Mouse (Mus musculus) common myeloid progenitor, adult 5-6 weeks (primary cell): ENCODE measurements around the gene Tyw5. TPM values are rescaled to one million over a fixed set of nuclear protein-coding genes. Genes with fewer than 3 reads are reported as not detected.
A peak's percentile ranks its signal among the peaks of the same experiment; 100 is the strongest.

Source experiments
- ATAC-seq: replicated peaks from 2 replicates; pipeline ENCODE4 v1.8.0; 2016; ENCODE audit warnings: low read depth, mild to moderate bottlenecking, moderate TSS enrichment, inconsistent platforms; ENCODE audit not compliant: poor library complexity, severe bottlenecking
- total RNA-seq: library from RNA; stranded (forward); fragments of 200-1000, 187-1606 nt; gene quantifications from 2 replicates; pipeline ENCODE4 v1.2.3, GENCODE M21; 2017

Tyw5 gene
- 14.6 and 22.1 TPM in 2 replicates for total RNA-seq

GRCm38 (mm10) chr1:57406187-57407151 is at the start of gene Tyw5, which contains the start of gene Maip1:
TSS of gene Tyw5 (minus strand) at chr1:57407101.
TSS of gene Maip1 (plus strand) at chr1:57406328.
- ATAC-seq, result peak; percentile 94

- no peak for ATAC-seq
These were observed 43.3 kb upstream of the Tyw5 start for GRCm38 (mm10) chr1:57450241-57450640.

- ATAC-seq, result no peak
These were observed 38.8 kb upstream of the Tyw5 start for GRCm38 (mm10) chr1:57445679-57446078.

GRCm38 (mm10) chr1:57440771-57441170 is 33.9 kb upstream of the Tyw5 start:
- ATAC-seq, result no peak

GRCm38 (mm10) chr1:57439026-57439425 is 32.1 kb upstream of the Tyw5 start:
- ATAC-seq, result no peak

GRCm38 (mm10) chr1:57436954-57437353 is 30.1 kb upstream of the Tyw5 start:
- peak; percentile 47; the same call in 1 of the 2 replicates for ATAC-seq

- peak; percentile 77 for ATAC-seq
These were observed 29.5 kb upstream of the Tyw5 start for GRCm38 (mm10) chr1:57436408-57436807.

GRCm38 (mm10) chr1:57433141-57433540 is 26.2 kb upstream of the Tyw5 start:
- no peak for ATAC-seq

GRCm38 (mm10) chr1:57429786-57430483 is 23.0 kb upstream of the Tyw5 start:
- peak; percentile 68 for ATAC-seq

GRCm38 (mm10) chr1:57428368-57429308 is 21.7 kb upstream of the Tyw5 start:
- peak; percentile 87 for ATAC-seq

- peak; percentile 65 for ATAC-seq
These were observed 16.8 kb upstream of the Tyw5 start for GRCm38 (mm10) chr1:57423696-57424095.

GRCm38 (mm10) chr1:57413397-57413796 is 6.5 kb upstream of the Tyw5 start:
- ATAC-seq, result no peak

GRCm38 (mm10) chr1:57408994-57409393 is 2.1 kb upstream of the Tyw5 start:
- no peak for ATAC-seq

GRCm38 (mm10) chr1:57402116-57402515 is 4.8 kb downstream of the Tyw5 start:
- ATAC-seq, result no peak

- ATAC-seq, result no peak
These were observed 6.0 kb downstream of the Tyw5 start for GRCm38 (mm10) chr1:57400877-57401276.

GRCm38 (mm10) chr1:57400321-57400720 is 6.6 kb downstream of the Tyw5 start:
- ATAC-seq, result no peak

- peak; percentile 73; the same call in 1 of the 2 replicates for ATAC-seq
These were observed 12.8 kb downstream of the Tyw5 start for GRCm38 (mm10) chr1:57394051-57394450.

GRCm38 (mm10) chr1:57392417-57392816 is 14.5 kb downstream of the Tyw5 start:
- no peak for ATAC-seq

GRCm38 (mm10) chr1:57390993-57391790 is 15.7 kb downstream of the Tyw5 start:
- ATAC-seq, result no peak
